Mouse (Mus musculus): ENCODE data around the gene Cd44.
A peak's percentile ranks its signal among the peaks of the same experiment; 100 is the strongest.

Gene Cd44

DNA sequence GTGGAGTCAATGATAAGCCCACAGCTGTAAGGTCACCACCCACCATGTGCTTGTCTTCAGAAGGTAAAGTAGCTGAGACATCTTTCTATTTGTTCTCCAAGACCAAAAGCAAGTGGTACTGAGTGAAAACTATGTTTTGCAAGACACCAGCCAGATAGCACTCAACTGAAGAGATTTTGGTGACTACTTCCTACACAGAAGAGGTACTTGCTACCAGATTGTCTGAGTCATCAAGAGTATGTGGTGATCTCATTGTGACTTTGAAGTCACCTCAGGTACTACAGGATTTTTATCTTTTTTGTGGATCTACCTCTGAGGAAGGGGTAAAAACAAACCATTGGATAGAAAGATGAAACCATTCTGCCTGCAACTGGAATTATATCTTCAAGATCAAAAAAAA is 69.9 kb downstream of the Cd44 start:
- Histone ChIP-seq H3K36me3 (ENCODE audit: control insufficient read depth, insufficient read depth, low read length, poor library complexity, severe bottlenecking) (peaks cover 2% of the 10 kb centered on the region), H3K27me3 (ENCODE audit: control insufficient read depth, insufficient read depth, low read length, poor library complexity, severe bottlenecking) (no peaks in the 10 kb centered on the region)
- no peak for DNase-seq (ENCODE audit: low read depth, low spot score)

DNA sequence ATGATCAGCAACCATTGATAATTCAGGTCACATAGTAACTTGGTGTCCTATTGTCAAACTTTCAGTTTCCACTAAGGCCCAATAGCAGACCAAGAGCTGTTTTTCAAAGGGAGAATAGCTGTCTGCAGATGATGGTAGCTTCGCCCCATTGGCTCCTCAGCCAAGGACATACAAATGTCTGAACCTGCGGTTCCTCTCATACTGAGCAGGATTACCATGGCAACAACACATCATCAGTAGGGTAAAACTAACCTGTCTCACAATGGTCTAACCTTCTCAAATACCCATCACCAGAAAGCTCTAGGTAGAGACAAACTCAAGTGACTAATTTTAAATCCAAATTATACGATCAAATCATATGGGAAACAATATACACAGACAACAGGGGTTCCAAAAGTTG is 72.3 kb downstream of the Cd44 start:
- Histone ChIP-seq H3K27me3 (ENCODE audit: control insufficient read depth, insufficient read depth, low read length, poor library complexity, severe bottlenecking) (no peaks in the 10 kb centered on the region), H3K36me3 (ENCODE audit: control insufficient read depth, insufficient read depth, low read length, poor library complexity, severe bottlenecking) (peaks cover 2% of the 10 kb centered on the region)
- DNase-seq (ENCODE audit: low read depth, low spot score), result no peak

DNA sequence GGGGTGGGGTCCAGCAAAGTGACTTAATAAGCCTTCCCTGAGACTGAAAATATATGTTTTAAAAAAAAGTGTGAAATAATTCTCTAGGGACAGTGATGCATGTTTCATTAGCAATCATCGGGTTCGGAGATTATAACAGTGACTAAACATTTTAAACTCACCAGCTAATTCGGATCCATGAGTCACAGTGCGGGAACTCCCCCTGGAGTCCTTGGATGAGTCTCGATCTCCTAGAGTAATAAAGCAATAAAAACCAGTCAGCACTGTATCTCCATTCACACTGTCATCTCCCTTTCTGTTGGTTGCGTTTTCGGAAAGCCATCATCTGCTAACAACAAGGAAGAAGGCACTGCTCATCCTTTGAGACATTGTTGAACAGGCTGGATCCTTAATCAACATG is 73.1 kb downstream of the Cd44 start:
- DNase-seq (ENCODE audit: low read depth, low spot score), result no peak
- no peaks in the 10 kb centered on the region for H3K27me3 ChIP-seq (ENCODE audit: control insufficient read depth, insufficient read depth, low read length, poor library complexity, severe bottlenecking)
- peaks cover 3% of the 10 kb centered on the region for H3K36me3 ChIP-seq (ENCODE audit: control insufficient read depth, insufficient read depth, low read length, poor library complexity, severe bottlenecking)

DNA sequence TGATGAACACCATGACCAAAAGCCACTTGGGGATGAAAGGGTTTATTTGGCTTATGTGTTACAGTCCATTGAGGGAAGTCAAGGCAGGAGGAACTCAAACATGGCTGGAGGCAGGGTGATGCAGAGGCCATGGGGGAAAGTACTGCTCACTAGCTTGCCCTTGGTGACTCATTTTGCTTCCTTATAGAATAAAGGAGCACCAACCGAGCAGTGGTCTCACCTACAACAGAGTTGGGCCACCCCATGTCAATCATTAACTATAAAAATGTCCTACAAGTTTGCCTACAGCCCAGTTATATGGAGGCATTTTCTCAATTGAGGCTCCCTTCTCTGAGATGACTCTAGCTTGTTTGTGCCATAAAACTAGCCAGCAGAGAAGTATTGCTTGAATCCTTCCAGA is 73.6 kb downstream of the Cd44 start:
- Histone ChIP-seq H3K27me3 (ENCODE audit: control insufficient read depth, insufficient read depth, low read length, poor library complexity, severe bottlenecking) (no peaks in the 10 kb centered on the region), H3K36me3 (ENCODE audit: control insufficient read depth, insufficient read depth, low read length, poor library complexity, severe bottlenecking) (peaks cover 5% of the 10 kb centered on the region)

DNA sequence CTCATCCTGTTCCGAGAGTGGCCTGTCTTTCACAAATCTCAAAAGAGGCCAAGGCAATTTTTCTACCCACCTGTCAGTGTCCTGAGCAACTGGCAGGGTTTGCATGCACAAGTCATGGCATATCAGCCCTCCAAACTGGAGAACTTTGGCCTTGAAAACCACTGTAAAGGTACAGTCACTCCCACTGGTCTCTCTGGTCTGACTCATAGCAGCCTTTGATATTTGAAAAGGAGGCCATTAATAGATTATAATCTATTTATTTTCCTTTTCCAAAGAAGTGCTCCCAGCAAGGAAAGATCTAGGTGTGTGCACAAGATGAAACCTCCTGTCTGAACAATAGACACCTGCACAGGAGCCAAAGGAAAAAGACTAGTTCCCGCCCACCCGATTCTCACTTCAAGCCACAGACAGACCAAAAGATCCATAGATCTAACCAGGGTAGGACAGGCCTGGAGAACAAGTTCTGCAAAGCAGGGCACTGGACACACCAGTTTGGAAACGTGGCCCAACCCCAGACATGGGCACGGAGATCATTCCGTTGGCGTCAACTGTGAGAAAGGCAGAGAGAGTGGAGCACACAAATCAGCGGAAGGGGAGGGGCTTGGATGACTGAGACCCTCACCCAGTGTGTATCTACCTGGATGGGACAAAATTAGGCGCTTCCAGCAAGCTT is 75.4 kb downstream of the Cd44 start:
- no peaks in the 10 kb centered on the region for H3K27me3 ChIP-seq (ENCODE audit: control insufficient read depth, insufficient read depth, low read length, poor library complexity, severe bottlenecking)
- no peak for DNase-seq (ENCODE audit: low read depth, low spot score)
- H3K36me3 ChIP-seq (ENCODE audit: control insufficient read depth, insufficient read depth, low read length, poor library complexity, severe bottlenecking), result peaks cover 7% of the 10 kb centered on the region

More for the DNA sequence above, 73.6 kb downstream of the Cd44 start:
- DNase-seq (ENCODE audit: low read depth, low spot score), result no peak

DNA sequence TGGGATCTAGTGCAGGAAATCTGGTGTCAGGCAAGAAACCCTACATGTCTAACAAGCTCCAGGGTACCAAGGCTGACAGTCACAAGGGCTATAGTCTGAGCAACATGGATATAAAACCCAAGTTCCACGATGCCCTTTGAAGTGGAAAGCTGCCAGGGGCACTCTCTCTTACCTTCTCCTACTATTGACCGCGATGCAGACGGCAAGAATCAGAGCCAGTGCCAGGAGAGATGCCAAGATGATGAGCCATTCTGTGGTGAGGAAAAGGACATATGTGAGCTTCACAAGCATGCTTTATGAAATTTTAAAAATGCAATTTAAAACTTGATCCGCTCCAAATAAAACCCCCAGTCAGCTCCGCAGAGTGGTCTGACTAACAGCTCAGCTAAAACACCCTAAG is 79.4 kb downstream of the Cd44 start:
- no peak for DNase-seq (ENCODE audit: low read depth, low spot score)
- H3K36me3 ChIP-seq (ENCODE audit: control insufficient read depth, insufficient read depth, low read length, poor library complexity, severe bottlenecking), result peaks cover 6% of the 10 kb centered on the region
- H3K27me3 ChIP-seq (ENCODE audit: control insufficient read depth, insufficient read depth, low read length, poor library complexity, severe bottlenecking), result no peaks in the 10 kb centered on the region

DNA sequence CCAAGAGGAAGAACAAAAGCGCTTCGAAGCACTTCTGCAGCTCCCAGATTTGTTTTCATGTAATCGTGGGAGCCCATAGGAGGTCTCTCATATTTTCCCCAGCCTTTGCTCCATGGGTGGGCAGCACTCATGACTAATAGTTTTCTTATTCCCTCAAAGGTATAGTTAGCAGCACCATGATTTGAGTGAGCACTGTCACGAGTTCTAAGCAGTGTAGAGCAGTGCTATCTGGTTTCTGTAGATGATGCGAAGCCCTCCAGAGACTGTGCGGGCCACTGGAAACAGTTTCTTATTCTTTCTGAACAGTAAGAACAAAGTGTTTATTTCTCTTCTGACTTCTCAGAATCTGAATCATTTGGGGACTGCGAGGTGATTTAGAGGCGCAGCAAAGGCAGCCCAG is 80.7 kb downstream of the Cd44 start:
- H3K27me3 ChIP-seq (ENCODE audit: control insufficient read depth, insufficient read depth, low read length, poor library complexity, severe bottlenecking), result no peaks in the 10 kb centered on the region
- no peak for DNase-seq (ENCODE audit: low read depth, low spot score)
- H3K36me3 ChIP-seq (ENCODE audit: control insufficient read depth, insufficient read depth, low read length, poor library complexity, severe bottlenecking), result peaks cover 6% of the 10 kb centered on the region; the same call in 1 of the 2 replicates

DNA sequence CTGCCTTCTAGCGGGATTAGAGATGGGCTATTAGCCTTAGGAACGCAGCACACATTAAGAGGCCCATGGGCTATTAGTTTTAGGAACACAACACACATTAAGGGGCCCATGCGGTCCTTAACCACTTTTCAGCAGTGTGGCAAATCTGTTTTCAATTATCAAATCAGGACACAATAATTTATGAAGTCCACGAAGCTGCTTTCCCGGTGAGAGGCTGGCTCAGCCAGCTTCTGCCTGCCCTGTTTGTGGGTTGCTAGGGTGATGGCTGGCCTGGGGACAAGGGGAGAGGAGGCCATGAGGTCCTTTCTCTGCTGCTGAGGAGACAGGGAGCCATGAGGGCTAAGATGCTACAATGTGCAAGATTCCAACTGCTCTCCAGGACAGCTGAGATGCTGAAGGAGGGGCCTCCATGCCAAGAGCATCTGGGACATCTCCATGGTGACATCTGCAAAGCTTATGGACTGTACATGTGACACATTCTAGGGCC is 81.2 kb downstream of the Cd44 start:
- Histone ChIP-seq H3K36me3 (ENCODE audit: control insufficient read depth, insufficient read depth, low read length, poor library complexity, severe bottlenecking) (peaks cover 6% of the 10 kb centered on the region; the same call in 1 of the 2 replicates), H3K27me3 (ENCODE audit: control insufficient read depth, insufficient read depth, low read length, poor library complexity, severe bottlenecking) (no peaks in the 10 kb centered on the region)
- DNase-seq (ENCODE audit: low read depth, low spot score), result no peak

DNA sequence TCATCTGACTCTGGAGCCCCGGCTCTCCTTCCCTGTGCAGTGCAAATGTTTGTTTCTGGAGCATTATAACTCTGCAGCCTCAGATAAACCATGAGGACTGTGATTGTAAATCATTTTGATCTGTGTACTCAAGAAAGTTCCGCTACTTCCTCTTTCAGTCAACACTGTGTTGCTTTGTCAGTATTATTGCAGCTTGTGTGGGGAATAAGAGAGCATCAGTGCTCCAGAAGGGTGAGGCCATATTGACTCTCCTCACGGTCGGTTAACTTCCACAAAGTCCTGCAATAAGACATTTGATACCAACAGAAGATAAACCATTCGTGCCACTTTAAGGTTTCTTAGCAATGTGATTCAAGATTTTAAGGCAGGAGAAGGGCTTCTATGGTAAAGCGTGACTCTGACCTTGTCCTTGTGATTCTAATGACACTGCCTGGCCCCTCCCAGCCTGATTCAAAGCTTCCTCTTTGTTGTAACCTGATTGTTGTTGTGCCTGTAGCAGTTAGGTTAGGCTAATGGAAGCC is 86.1 kb downstream of the Cd44 start:
- H3K27me3 ChIP-seq (ENCODE audit: control insufficient read depth, insufficient read depth, low read length, poor library complexity, severe bottlenecking), result no peaks in the 10 kb centered on the region
- peaks cover 1% of the 10 kb centered on the region; the same call in 1 of the 2 replicates for H3K36me3 ChIP-seq (ENCODE audit: control insufficient read depth, insufficient read depth, low read length, poor library complexity, severe bottlenecking)
- peak; percentile 60 for DNase-seq (ENCODE audit: low read depth, low spot score)

DNA sequence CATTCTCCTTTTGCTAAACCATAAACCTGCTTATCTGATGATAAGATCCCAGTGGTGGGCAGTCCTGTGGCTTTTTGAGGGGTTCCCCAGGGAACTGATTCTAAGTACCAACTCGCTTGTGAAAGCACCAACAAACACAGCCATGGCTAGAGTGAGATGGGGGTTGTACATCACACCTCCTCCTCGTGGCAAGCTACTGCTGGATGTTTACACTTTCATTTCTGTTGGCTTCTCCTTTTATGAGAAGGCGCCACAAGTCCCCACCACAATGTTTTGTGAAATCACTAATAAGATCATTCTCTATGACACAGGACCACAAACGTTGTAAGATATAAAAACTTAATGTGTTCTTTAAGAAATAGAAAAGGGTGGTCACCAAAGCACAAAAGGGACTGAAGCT is 88.7 kb downstream of the Cd44 start:
- H3K27me3 ChIP-seq (ENCODE audit: control insufficient read depth, insufficient read depth, low read length, poor library complexity, severe bottlenecking), result no peaks in the 10 kb centered on the region
- DNase-seq (ENCODE audit: low read depth, low spot score), result peak; percentile 76
- no peaks in the 10 kb centered on the region for H3K36me3 ChIP-seq (ENCODE audit: control insufficient read depth, insufficient read depth, low read length, poor library complexity, severe bottlenecking)

DNA sequence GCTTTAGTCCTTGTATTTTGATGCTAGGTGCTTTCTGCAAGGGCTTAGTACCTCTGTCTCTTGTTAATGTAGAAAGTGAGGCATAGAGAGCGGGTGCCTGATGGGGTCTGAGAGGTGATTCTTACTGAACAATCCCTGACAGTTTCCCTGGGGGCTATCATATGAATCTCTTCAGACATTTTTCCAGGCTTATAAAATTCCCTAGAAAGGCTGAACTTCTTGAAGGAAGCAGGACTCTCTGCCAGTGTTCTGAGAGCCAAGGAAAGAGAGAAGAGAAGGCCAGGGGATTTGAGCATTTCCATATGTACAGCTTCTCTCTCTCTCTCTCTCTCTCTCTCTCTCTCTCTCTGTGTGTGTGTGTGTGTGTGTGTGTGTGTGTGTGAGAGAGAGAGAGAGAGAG is 92.0 kb downstream of the Cd44 start:
- no peak for DNase-seq (ENCODE audit: low read depth, low spot score)
- H3K27me3 ChIP-seq (ENCODE audit: control insufficient read depth, insufficient read depth, low read length, poor library complexity, severe bottlenecking), result no peaks in the 10 kb centered on the region
- no peaks in the 10 kb centered on the region for H3K36me3 ChIP-seq (ENCODE audit: control insufficient read depth, insufficient read depth, low read length, poor library complexity, severe bottlenecking)

DNA sequence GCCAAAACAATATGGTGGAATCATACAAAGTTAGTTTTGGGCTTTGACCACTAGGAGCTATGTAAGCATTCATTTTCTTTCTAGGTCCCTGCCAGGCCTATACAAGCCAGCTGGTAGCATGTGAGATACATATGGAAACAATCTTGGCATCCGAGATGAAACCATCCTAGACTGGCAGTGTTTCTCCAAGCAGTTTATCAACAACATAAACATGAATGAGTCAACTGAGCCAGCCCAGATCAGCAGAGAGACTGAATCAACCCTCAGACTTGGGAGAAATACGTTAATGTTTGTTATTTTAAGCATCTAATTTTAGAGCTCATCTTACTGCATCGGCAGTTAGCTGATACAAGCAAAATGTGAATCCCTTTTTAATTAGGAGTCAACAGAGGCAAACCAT is 93.8 kb downstream of the Cd44 start:
- DNase-seq (ENCODE audit: low read depth, low spot score), result no peak
- Histone ChIP-seq H3K36me3 (ENCODE audit: control insufficient read depth, insufficient read depth, low read length, poor library complexity, severe bottlenecking) (no peaks in the 10 kb centered on the region), H3K27me3 (ENCODE audit: control insufficient read depth, insufficient read depth, low read length, poor library complexity, severe bottlenecking) (no peaks in the 10 kb centered on the region)

DNA sequence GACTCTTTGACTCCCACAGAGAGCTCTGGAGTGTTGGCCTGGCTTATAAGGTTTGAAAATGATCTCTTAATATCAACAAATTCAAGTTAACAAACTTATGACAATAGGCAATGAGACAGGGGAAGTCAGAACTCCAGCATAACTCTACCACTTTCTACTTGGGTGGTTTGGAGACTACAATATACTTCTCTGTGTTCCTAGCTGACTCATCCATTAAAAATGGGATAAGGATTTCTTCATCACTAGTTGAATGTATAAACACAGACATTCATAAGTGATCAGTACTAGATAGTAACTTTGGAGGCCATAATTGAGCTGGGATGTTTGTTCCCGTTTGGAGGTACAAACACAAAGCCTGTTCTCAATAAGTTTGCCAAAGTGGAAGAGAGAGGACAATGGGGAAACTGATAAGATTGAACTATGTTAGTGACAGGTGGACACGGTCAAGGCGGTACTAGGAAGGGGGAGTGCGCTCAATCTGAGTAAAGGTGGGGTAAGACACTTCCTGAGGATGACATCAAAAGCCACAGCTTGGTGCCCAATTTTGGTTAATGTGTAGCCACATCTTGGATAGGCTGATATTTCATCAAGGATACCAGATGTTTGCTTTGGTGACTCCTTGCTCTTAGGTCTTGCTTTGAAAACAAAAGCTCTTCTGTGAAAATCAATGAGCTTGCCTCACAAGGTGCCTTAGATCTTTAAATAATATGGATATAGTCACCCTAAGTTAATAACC is 95.5 kb downstream of the Cd44 start:
- H3K27me3 ChIP-seq (ENCODE audit: control insufficient read depth, insufficient read depth, low read length, poor library complexity, severe bottlenecking), result no peaks in the 10 kb centered on the region
- DNase-seq (ENCODE audit: low read depth, low spot score), result no peak
- H3K36me3 ChIP-seq (ENCODE audit: control insufficient read depth, insufficient read depth, low read length, poor library complexity, severe bottlenecking), result no peaks in the 10 kb centered on the region

DNA sequence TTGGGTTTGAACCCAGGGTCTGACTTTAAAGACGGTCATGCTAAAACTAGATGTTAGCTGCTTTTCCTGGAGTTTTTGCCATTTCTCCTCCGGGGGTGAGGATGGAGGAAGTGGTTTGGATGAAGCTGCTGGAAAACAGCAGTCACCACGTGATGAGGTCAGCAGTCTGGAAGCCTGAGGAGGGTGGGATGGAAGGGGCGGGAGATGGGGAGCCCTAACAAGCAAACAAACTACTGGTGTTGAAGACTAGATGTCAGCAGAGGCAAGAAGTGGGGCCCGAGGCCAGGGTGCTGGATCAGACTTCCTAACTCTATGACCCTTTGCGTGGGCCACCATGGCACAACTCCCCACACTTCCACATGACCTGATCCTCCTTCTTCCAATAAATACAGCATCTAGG is 96.2 kb downstream of the Cd44 start:
- DNase-seq (ENCODE audit: low read depth, low spot score), result no peak
- no peaks in the 10 kb centered on the region for H3K36me3 ChIP-seq (ENCODE audit: control insufficient read depth, insufficient read depth, low read length, poor library complexity, severe bottlenecking)
- H3K27me3 ChIP-seq (ENCODE audit: control insufficient read depth, insufficient read depth, low read length, poor library complexity, severe bottlenecking), result no peaks in the 10 kb centered on the region

DNA sequence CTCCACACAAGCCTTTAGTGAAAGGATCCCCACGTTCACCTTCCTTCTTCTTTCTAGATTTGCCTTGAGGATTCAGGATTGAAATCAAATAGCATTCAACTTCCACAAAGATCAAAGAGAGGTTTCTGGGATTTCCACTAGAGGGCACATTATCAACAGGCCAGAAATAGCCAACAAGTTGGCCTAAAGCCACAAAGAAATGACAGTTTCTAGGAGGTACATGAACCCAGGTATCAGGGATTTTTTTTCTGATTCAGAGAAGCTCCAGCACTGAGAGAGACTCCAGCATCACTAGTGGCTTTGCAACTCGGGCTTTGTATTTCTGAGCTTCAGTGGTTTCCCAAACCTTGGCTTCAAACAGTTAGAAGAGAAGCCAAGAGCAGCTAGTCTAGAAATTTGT is 97.4 kb downstream of the Cd44 start:
- no peaks in the 10 kb centered on the region for H3K36me3 ChIP-seq (ENCODE audit: control insufficient read depth, insufficient read depth, low read length, poor library complexity, severe bottlenecking)
- H3K27me3 ChIP-seq (ENCODE audit: control insufficient read depth, insufficient read depth, low read length, poor library complexity, severe bottlenecking), result no peaks in the 10 kb centered on the region
- peak; percentile 60 for DNase-seq (ENCODE audit: low read depth, low spot score)

Data from splenic B cell, adult 2 months (primary cell).